Mouse (Mus musculus) ovary, adult 2 months (tissue): Measurements from ENCODE around the gene Isg20l2. TPM values are rescaled to one million over a fixed set of nuclear protein-coding genes. Genes with fewer than 3 reads are reported as not detected.

ENCODE experiments used
- polyA plus RNA-seq: library from polyadenylated mRNA; depleted of rRNA; stranded (reverse); fragments of >200 nt; gene quantifications from 2 replicates; pipeline ENCODE4 v1.2.3, GENCODE M21; 2012; rRNA removed

Isg20l2 gene
- polyA plus RNA-seq: 17.2 and 19.6 TPM in 2 replicates

GRCm38 (mm10) chr3:87930078-87930795 is at the start of gene Isg20l2, which contains the start of gene Rrnad1:
Gene Isg20l2, plus strand, starts transcription at chr3:87930314.
Gene Rrnad1, minus strand, starts transcription at chr3:87930717.

GRCm38 (mm10) chr3:87885281-87886003 is 44.7 kb upstream of the Isg20l2 start, which contains the start of gene Prcc:
Gene Prcc, minus strand, starts transcription at chr3:87885608.

DNA sequence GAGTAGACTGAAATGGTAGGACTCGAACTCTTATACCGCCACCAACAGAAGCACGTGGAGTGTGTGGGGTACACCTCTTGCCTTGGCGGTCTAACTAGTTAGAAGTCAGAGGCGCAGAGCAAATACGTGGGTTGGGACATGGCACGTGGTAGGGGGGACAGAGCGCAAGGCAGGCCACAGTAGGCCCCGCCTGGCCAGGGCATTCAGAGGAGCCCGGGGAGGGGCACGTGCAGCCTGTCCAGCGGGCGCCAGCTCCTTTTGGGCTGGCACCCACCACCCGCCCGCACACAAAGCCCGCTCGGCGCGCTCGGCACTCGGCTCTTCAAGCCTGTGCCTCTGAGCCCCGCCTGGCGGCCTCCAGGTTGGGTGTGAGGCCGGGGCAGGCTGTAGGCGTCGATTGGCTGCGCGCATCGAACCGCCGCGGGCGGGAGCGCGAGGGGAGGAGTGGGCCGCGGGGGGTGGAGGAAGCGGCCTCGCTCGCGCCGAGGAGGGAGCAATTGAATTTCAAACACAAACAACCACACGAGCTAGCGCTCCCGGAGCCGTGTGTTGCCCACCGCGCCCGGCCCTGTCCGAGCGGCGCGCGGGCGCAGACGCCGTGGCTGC is 24.1 kb upstream of the Isg20l2 start, which contains the start of gene Hdgf:
TSS of gene Hdgf (plus strand) at position 442 of the 606 bp plus-strand sequence.

GRCm38 (mm10) chr3:87919336-87920108 is 10.6 kb upstream of the Isg20l2 start, which contains the start of gene Mrpl24:
Gene Mrpl24, plus strand, starts transcription at chr3:87919506.

GRCm38 (mm10) chr3:87948378-87949265 is 18.5 kb downstream of the Isg20l2 start, which contains the start of gene Crabp2:
Gene Crabp2, plus strand, starts transcription at chr3:87948666.

DNA sequence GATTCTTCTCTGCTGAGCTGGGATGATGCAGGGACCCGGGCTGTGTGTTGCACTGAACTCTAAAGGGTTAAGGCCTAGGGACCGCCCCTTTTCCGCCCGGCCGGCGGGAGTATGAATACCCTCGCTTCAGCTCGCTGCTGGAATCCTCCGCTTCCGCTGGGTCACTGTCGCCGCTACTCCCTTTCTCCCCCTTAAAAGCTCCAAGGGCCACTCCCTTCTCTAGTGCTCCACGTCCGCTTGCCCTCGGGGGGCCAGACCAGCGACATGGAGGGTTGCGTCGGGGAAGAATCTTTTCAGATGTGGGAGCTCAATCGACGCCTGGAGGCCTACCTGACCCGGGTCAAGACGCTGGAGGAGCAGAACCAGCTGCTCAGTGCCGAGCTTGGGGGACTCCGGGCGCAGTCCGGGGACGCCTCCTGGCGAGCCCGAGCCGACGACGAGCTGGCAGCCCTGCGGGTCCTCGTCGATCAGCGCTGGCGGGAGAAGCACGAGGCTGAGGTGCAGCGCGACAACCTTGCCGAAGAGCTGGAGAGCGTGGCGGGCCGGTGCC is 40.9 kb downstream of the Isg20l2 start, which contains the start of gene Nes:
TSS of gene Nes (plus strand) at position 140 of the 550 bp plus-strand sequence.

Other genes starting within 250 kb of the Isg20l2 start
- gene Lrrc71, start 181.7 kb upstream of the Isg20l2 start, polyA plus RNA-seq: 9.1 and 10.7 TPM in 2 replicates
- 4.4 and 5.1 TPM in 2 replicates for gene Ntrk1, start 135.2 kb upstream of the Isg20l2 start, polyA plus RNA-seq
- gene Insrr, start 133.4 kb upstream of the Isg20l2 start, polyA plus RNA-seq: 0.51 and 0.78 TPM in 2 replicates
- 123 and 134 TPM in 2 replicates for gene Pear1, start 106.0 kb upstream of the Isg20l2 start, polyA plus RNA-seq
- 0.92 and 1.1 TPM in 2 replicates for gene Sh2d2a, start 83.6 kb upstream of the Isg20l2 start, polyA plus RNA-seq
- 37.4 and 39.5 TPM in 2 replicates for gene Prcc, start 44.7 kb upstream of the Isg20l2 start, polyA plus RNA-seq
- gene Hdgf, start 24.0 kb upstream of the Isg20l2 start, polyA plus RNA-seq: 75.4 and 79.0 TPM in 2 replicates
- 17.9 and 22.9 TPM in 2 replicates for gene Mrpl24, start 10.8 kb upstream of the Isg20l2 start, polyA plus RNA-seq
- 54.9 and 58.7 TPM in 2 replicates for gene Rrnad1, start 403 bp downstream of the Isg20l2 start, polyA plus RNA-seq
- 12.1 and 24.3 TPM in 2 replicates for gene Crabp2, start 18.4 kb downstream of the Isg20l2 start, polyA plus RNA-seq
- gene Nes, start 40.8 kb downstream of the Isg20l2 start, polyA plus RNA-seq: 6.6 and 11.3 TPM in 2 replicates
- gene Bcan, start 69.9 kb downstream of the Isg20l2 start, polyA plus RNA-seq: 41.0 and 47.3 TPM in 2 replicates
- gene Hapln2, start 97.3 kb downstream of the Isg20l2 start, polyA plus RNA-seq: 0.12 and 1.2 TPM in 2 replicates
- 9.4 and 11.5 TPM in 2 replicates for gene Gpatch4, start 112.8 kb downstream of the Isg20l2 start, polyA plus RNA-seq
- gene Naxe, start 128.2 kb downstream of the Isg20l2 start, polyA plus RNA-seq: 72.2 and 92.5 TPM in 2 replicates
- not detected in 2 replicates for gene Ttc24, start 148.0 kb downstream of the Isg20l2 start, polyA plus RNA-seq
- 13.1 and 15.0 TPM in 2 replicates for gene Iqgap3, start 151.7 kb downstream of the Isg20l2 start, polyA plus RNA-seq
- 96.5 and 141 TPM in 2 replicates for gene Mef2d, start 212.1 kb downstream of the Isg20l2 start, polyA plus RNA-seq